Mouse (Mus musculus): Measurements from ENCODE around the gene Parp1. TPM values are rescaled to one million over a fixed set of nuclear protein-coding genes. Genes with fewer than 3 reads are reported as not detected.
A peak's percentile ranks its signal among the peaks of the same experiment; 100 is the strongest.
"Not testable (repeated sequence)": the region's sequence is repeated elsewhere in the genome, so short reads cannot be mapped to it uniquely, and the experiment has no call there.

Gene Parp1
- total RNA-seq, 2 experiments from 2014 or later = 123 to 129 TPM

- DNase-seq (ENCODE audit: low spot score in 2 of 2) = no peak
Measured at GRCm38 (mm10) chr1:180556899-180557298, 11.8 kb upstream of the Parp1 start.

GRCm38 (mm10) chr1:180559454-180559853 lies 9.3 kb upstream of the Parp1 start:
- DNase-seq (ENCODE audit: low spot score in 2 of 2) = no peak

- no peak for DNase-seq (ENCODE audit: low spot score in 2 of 2)
Measured at GRCm38 (mm10) chr1:180561187-180561586, 7.5 kb upstream of the Parp1 start.

GRCm38 (mm10) chr1:180564885-180565284 lies 3.8 kb upstream of the Parp1 start:
- DNase-seq (ENCODE audit: low spot score in 2 of 2) = peak; percentile 68 to 88

GRCm38 (mm10) chr1:180567761-180568160 lies 963 bp upstream of the Parp1 start:
- DNase-seq (ENCODE audit: low spot score in 2 of 2) = no peak

GRCm38 (mm10) chr1:180568248-180568647 lies 476 bp upstream of the Parp1 start:
- DNase-seq (ENCODE audit: low spot score in 2 of 2) = peak in 1 of 2 experiments; percentile 81

- DNase-seq (ENCODE audit: low spot score in 2 of 2) = no peak
Measured at GRCm38 (mm10) chr1:180569453-180569852, 729 bp downstream of the Parp1 start.

GRCm38 (mm10) chr1:180570181-180570580 lies 1.5 kb downstream of the Parp1 start:
- no peak for DNase-seq (ENCODE audit: low spot score in 2 of 2)

- DNase-seq (ENCODE audit: low spot score in 2 of 2) = no peak
Measured at GRCm38 (mm10) chr1:180571018-180571589, 2.4 kb downstream of the Parp1 start.

- DNase-seq (ENCODE audit: low spot score in 2 of 2) = not testable (repeated sequence)
Measured at GRCm38 (mm10) chr1:180571721-180572120, 3.0 kb downstream of the Parp1 start.

- DNase-seq (ENCODE audit: low spot score in 2 of 2) = no peak
Measured at GRCm38 (mm10) chr1:180572154-180572553, 3.4 kb downstream of the Parp1 start.

- DNase-seq (ENCODE audit: low spot score in 2 of 2) = peak in 1 of 2 experiments; percentile 39
Measured at GRCm38 (mm10) chr1:180576524-180576923, 7.8 kb downstream of the Parp1 start.

GRCm38 (mm10) chr1:180577837-180578236 lies 9.1 kb downstream of the Parp1 start:
- DNase-seq (ENCODE audit: low spot score in 2 of 2) = peak; percentile 37 to 60

- DNase-seq (ENCODE audit: low spot score in 2 of 2) = no peak
Measured at GRCm38 (mm10) chr1:180587792-180588442, 19.2 kb downstream of the Parp1 start.

GRCm38 (mm10) chr1:180600578-180600977 lies 31.9 kb downstream of the Parp1 start:
- no peak for DNase-seq (ENCODE audit: low spot score in 2 of 2)

- no peak for DNase-seq (ENCODE audit: low spot score in 2 of 2)
Measured at GRCm38 (mm10) chr1:180601806-180602205, 33.1 kb downstream of the Parp1 start.

- DNase-seq (ENCODE audit: low spot score in 2 of 2) = peak; percentile 74 to 83
Measured at GRCm38 (mm10) chr1:180604579-180604978, 35.9 kb downstream of the Parp1 start.

GRCm38 (mm10) chr1:180606106-180606505 lies 37.4 kb downstream of the Parp1 start:
- no peak for DNase-seq (ENCODE audit: low spot score in 2 of 2)

GRCm38 (mm10) chr1:180606796-180607577 lies 38.3 kb downstream of the Parp1 start:
- no peak for DNase-seq (ENCODE audit: low spot score in 2 of 2)

GRCm38 (mm10) chr1:180607578-180607879 lies 38.8 kb downstream of the Parp1 start:
- no peak for DNase-seq (ENCODE audit: low spot score in 2 of 2)

GRCm38 (mm10) chr1:180611842-180612241 lies 43.1 kb downstream of the Parp1 start:
- not testable (repeated sequence) for DNase-seq (ENCODE audit: low spot score in 2 of 2)

GRCm38 (mm10) chr1:180616762-180617161 lies 48.0 kb downstream of the Parp1 start:
- DNase-seq (ENCODE audit: low spot score in 2 of 2) = no peak

Measured in layer of hippocampus, adult 18-20 months (tissue).